Mouse (Mus musculus) cortical plate, adult 2 months (tissue): ENCODE data around the gene Fam221a.

Experiments
- CTCF ChIP-seq: fragments of 200-500 bp; IDR thresholded peaks from 2 replicates; pipeline ENCODE4 v1.5.1; 2011; ENCODE audit warnings: mild to moderate bottlenecking, control low read depth, low read length; ENCODE audit not compliant: insufficient read depth; ENCODE audit errors: extremely low read depth
- POLR2A ChIP-seq: fragments of 200-500 bp; IDR thresholded peaks from 2 replicates; pipeline ENCODE4 v1.6.1; 2011; ENCODE audit warnings: mild to moderate bottlenecking, low read length, control low read depth; ENCODE audit not compliant: insufficient read depth; ENCODE audit errors: extremely low read depth

- no peak for TF ChIP-seq CTCF
- no peak for TF ChIP-seq POLR2A
Observed at GRCm38 (mm10) chr6:49338566-49338965, 29.0 kb upstream of the Fam221a start.
